Mouse (Mus musculus) mesoderm, embryonic 11.5 days (tissue): ENCODE data around the gene Dpp4.

Experiments
- DNase-seq: peaks from one replicate; pipeline ENCODE4 v3.0.0-alpha.2; 2012; ENCODE audit warnings: low read depth, low spot score

Gene Dpp4

DNA sequence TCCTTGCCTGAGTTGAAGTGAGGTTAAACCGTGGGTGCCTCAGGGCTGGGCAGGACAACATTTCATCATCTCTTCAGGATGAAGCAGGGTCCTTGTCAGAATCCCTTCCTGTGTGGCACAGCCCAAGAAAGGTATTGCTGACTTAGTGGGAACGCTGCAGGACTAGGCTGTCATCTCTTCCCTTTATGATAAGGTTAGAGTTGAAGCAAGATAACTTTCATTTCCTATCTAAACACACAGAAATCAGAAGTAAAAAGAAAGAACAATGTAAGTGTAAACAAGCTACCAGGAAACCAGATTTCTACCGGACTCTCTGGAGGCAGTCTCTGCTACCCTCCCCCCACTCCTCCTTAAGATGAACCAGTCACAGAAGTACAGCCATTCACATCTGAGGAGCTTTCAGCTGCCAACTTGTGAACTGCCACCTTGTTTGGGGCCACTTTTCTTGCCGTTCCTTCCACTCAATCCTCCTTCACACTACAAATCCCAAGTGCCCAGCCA is 3.3 kb downstream of the Dpp4 start:
- DNase-seq: no peak

DNA sequence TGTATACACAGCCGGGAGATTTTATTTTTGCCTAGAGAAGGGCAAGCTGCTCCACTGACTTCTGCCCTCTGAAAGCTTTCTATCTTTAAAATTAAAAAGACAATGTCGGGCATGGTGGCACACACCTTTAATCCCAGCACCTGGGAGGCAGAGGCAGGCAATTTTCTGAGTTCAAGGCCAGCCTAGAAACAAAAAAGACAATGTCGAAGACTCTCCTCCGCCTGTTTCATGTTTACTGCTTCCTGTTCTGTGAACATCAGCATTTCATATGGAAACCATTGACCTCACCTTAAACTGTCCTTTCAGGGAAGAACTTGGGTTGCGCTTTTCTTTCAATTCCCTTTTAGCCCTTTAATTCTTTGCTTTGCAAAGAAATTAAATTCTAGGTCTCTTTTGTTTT is 3.8 kb downstream of the Dpp4 start:
- no peak for DNase-seq

DNA sequence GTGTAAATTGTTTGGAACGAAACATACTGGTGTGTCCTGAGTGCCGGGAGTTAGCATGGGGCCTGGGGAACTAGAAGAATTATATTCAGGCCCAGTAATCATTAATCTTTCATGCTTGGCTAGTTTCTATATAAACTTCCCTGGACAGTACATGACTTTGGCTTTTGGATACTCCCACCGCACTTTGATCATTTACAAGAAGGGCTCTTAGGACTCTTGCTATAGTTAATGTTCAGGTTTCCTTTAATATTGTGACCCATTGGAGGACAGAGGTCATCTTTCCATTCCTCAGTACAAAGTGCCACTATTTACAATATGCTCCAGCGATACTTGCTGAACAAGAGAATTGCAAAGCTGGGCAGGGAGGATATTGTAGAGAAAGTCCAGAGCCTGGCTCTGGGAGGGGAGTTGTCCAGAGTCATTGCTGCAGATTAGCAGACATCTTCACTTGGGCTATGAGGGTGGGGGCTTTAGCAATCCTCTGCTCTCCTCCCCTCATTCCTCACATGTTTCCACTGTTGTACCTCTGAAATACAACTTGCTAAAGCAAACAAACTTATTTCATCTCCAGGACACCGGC is 8.4 kb downstream of the Dpp4 start:
- DNase-seq: no peak

DNA sequence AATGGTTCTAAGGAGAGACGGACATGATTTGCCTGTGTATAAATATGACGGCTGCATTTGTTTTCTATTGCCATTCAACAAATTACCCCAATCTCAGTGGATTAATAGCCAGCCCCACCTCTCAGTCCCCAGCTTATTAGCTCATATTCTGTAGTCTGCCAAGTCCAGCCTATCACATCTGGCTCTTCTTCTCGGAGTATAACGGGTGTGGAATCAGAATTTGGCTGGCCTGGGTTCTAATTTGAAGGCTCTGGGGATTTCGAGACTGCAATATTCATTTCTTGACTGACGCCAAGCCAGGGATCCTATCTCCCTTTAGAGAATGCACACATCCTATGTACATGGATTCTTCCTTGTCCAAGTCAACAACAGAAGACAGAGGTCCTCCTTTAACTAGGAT is 11.0 kb downstream of the Dpp4 start:
- DNase-seq: no peak

DNA sequence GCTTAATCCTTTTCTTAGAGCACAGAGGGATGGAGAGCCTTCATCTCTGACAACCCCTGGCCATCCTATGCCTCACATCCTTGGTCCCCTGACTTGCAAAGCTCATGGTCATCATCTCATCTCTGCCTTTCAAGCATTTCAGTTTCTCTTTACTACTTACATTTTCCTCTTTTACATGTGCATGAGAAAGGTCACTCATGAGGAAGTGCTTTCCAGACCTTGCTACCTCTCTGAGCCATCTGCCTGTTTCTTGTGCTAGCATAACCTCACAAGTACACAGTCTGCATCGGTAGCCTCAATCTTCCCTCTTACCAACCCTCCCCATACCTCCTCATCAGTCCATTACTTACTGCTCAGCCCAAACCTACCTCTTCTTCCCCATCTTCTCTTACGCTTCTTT is 12.2 kb downstream of the Dpp4 start:
- no peak for DNase-seq

DNA sequence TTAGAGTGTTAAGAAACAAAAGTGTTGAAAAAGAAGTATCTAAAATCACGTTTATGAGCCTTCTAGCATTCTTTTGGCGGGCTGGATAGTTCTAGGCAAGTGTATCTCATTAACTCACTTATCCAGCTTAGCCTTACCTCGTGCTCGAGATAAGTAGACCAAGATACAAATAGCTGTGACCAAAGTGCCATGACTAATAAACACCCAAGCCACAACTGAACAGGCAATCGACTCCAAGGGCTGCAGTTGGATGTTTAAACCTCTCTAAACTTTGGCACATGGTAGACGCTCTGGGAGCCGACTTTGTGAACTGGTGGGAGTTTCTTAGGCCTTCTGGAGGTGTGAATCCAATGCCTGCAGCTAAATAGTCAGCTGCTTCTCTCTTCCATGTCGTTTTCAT is 12.7 kb downstream of the Dpp4 start:
- DNase-seq: no peak

DNA sequence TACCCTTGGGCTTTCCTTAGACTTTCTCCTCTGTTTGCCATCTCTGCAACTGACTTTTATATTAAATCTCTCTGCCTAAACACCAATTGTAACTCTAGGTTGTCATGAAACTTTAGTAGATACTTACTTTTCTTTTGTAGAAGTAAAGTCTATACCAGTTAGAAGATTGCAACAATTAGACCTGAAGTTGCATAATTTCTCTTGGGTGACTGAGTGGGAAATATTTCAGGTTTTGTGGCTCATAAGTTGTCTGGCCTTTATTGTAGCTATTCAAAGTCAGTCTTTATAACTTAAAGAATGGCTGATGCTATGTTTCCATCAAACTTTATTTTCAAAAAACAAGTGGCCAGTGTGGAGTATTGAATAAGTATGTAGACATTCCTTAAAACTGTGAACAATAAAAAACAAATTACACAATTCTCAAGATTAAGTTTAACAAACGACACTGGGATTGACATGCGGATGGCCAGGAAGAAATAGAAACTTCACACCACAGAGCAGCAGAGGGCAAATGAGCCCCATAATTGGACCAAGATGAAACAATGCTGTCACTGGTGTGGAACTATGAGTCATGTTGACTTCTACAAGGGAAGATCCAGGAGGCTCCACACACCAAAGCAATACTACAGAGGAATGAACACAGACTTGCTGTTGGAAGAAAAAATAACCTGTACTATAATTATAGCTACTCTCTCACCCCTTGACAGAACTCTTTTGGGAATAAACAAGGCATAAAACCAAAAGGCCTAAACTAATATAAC is 13.7 kb downstream of the Dpp4 start:
- DNase-seq: no peak

DNA sequence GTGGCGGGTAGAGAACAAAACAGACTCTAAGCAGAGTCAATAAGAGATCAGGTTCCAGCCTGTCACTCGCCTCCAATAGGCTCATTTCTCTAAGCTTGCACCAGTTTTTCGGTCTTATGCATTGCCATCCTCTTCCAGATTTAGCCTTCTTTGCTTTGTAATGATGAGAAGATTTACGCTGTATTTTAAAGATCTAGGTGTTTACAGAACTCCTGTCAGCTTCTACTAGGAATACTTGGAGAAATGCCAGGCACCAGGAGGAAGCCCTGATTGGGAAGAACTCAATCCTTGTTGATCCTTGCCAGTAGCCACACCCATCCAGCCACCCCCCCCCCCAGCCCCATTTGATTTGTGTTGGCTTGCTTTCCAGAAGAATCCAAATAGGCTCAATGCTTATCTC is 14.4 kb downstream of the Dpp4 start:
- DNase-seq: no peak

DNA sequence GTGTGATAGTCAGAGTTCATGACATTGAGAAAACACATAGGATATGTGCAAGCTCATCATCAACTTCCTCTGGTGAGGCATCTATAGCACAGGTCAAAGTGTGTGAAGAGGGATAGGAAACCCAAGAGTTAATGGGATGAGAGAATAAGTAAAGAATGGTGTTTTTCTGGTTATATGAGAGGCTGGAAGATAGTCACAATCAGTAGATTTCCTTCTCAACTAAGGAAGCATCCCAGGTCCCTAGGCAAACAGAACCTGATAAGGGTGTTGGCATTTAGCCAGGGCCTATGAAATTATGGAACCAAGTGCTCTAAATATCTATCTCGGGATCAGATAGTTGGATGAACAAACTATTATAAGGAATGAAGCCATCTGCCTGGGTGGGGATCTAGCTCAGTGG is 15.2 kb downstream of the Dpp4 start:
- no peak for DNase-seq

DNA sequence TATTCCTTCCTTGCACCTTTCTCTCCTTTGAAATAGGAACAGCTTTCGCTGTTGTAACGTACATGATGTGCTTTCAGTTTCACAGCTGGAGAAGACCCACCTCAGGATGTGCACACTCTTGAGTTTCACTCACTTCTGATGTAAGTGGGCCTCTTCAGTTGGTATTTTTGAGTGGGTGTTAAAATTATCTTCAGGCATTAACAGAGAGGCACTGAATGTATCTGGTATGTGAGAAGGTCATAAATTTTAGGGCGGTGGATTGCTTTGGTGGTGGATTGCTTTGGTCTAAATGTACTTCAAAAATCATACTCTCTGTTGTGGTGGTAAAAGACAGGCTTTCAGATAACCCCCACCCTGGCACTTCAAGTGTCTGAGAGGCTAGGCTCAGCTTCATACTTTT is 17.2 kb downstream of the Dpp4 start:
- DNase-seq: no peak

DNA sequence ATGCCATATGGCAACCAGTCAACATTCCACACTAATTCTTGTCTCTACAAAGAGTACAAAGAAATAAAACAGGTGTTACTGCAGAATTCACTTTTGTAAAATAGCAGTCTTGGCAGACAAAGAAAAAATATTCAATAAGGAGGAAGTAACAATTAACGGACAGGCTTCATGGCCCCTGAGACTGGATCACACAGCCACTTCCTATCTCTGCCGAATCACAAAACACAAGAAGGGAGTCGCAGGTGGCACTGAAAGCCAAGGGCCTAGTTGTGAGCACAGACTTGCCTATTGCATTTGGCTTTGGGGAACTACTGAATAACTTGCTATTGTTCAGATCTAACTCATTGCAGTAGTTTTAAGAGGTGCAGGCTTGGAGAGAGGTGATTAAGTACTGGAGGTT is 19.9 kb downstream of the Dpp4 start:
- DNase-seq: no peak

DNA sequence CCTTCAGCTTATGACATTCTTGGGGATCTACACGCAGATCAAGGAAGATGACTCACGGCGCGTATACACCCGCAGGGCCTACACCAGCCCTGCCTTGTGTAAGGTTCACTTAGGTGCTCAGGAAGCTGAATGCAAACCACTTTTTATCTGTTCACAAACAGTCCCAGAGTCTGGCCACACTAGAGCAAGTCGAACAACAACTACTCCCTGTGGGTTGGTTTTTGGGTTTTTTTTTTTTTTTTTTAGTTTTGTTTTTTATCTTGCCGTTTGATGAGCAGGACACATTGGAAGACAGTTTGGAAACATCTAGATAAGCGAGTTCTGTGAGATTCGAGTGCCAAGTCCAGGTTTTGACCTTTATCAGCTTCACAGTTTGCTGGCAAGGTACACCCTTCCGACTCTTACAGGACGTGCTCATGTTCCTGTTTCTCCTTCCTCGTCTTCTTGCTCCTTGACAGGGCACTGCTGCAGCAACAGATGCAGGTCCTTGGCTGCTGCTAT is 21.0 kb downstream of the Dpp4 start:
- DNase-seq: no peak

DNA sequence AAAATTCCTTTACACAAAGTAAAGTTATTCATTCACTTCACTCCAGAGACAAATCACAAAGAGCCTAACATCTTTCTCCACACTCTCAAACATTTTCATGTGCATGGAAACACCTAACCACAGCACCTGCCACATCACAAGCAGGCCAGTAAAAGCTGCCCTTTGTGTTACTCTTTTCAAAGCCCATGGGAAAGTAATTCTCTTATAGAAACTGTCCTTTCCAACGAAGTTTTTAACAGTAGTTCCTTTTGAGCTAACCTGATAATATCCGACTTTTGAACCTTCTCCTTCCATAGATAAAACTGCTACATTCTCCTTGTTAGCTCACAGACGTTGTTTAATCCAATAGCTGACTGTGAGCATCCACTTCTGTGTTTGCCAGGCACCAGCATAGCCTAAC is 21.7 kb downstream of the Dpp4 start:
- DNase-seq: no peak

DNA sequence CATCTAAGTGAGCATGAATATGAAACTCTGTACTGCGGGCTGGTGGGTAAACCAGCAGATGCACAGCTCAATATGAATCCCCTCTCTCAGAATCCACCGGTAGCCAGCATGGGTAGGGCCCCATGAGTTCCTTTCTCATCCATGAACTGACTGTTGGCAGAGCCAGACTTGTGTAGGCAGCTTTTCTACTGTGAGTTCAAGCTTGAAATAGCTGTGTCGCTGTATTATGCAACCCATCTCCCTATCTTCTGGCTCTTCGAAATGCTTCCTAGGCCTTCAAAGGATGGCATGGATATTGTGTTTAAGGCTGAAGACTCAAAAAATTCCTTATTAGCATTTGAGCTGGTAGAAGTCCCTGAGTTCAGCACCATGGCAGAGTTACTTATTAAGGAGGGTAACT is 23.2 kb downstream of the Dpp4 start:
- no peak for DNase-seq

DNA sequence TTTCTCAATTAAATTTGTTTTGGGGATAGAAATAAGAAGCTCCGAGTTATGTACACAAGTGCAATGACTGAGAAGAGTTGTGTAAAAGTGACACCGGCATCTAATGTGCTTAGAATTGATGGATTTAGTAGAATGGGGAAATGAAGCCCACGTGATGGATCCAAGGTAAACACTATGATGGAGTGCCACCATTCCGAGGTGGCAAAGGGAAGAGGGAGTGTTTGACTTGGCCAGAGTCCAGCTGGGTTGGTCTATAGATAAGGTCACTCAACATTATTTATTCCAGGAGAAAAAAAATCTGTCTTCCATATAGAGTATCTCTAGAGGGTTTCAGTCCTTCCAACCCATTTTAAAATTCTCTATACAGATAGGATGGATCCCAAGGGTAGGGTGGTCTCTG is 28.8 kb downstream of the Dpp4 start:
- no peak for DNase-seq

DNA sequence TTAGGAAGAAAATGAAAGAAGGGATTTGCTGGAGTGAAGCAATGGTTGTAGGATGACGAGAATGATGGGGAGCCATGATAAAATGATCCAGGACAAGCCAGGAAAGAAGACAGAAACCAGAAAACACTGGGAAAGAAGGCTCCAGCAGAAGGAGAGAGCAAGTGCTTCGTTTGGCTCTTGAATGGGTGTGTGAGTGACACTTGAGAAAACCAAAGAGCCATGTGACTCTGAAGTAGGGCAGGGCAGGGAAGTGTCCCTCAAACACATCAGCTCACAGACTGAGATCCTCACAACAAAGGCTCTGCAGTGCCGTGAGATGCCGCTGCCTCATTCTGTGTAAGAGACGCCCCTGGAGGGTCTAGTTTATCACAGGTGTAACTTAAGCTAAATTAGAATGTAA is 29.6 kb downstream of the Dpp4 start:
- no peak for DNase-seq

DNA sequence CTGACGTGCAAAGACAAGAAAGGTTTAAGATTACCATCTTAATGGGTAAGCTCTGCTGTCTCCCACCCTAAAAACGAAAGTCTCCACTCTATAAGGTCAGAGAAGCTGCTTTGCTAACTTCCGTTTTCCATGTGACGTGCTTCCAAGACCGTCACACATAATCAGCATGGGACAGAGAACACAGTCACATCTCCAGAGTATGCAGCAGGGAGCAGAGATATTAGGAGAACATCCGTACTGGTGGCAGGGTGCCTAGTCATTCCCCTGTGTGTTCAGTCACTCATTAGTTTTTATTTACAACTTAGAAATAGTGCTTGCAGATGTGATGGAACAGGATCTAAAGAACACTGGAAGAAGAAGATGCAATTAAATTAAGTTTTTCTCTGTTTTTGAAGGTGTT is 30.3 kb downstream of the Dpp4 start:
- DNase-seq: no peak

DNA sequence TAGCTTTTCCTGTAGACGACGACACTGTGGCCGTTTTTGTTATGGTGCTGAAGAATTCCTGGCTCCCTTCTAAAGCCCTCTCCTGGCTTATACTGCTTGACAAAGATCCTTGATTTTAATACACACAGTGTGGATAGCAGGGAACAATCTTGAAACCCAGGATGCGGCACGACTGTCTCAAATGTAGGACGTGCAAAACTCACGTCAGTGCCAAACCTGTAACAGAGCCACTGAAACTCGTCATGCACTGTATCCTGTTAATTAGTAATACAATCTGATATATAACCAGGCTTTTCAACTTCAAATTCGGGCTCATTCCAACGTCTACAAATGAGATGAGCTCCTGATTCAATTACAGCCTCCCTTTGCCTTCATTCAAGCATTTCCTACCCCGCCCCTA is 38.3 kb downstream of the Dpp4 start:
- DNase-seq: no peak

DNA sequence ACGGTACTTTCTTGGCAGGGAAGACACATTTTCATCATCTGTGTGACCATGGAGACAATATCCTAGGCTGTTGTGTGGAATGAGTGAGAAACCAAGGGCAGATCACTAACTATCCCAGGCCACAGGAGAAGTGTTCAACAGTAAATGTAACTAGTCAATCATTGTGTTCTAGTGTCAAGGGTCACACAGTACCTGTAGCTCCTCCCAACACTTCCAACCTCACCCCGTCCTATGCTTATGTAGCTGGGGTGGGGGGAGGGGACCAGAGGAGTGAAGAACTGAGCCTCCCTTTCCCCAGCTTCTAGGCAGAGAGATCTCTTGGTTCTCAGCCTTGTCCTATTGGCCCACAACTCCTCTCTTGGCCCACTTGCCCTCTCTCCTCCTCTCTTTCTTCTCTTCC is 42.0 kb downstream of the Dpp4 start:
- DNase-seq: no peak

DNA sequence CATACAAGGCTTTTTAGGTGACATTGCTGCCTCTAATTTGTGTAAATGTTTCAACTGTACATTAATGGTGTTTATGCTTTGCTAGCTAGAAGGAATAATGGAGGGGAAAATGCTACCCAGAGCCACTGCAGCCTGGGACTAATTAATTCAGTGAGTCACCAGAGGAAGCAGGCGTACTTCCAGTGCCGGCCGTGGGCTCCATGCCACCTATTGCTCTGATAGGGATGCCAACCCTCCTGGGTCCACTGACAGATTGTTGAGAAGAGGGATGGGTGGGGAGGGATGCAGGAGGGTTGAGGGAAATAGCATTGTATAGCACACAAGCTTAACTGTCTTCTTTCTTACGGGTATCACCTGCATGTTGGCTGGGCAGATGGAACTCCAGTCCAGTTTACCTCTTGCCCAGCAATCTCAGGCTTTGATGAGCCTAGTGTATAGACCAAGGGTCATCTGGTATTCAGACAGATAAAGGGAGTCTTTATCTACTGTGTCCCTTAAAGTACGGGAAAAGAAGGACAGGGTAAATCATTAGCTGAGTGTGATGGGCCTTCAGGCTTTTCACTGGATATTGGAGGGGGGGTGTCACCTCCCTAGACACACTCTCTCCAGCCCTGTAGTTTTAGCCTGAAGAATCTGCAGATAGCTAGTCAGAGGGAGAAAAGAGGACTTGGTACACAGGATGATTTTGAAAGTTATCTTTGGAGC is 43.5 kb downstream of the Dpp4 start:
- DNase-seq: no peak

DNA sequence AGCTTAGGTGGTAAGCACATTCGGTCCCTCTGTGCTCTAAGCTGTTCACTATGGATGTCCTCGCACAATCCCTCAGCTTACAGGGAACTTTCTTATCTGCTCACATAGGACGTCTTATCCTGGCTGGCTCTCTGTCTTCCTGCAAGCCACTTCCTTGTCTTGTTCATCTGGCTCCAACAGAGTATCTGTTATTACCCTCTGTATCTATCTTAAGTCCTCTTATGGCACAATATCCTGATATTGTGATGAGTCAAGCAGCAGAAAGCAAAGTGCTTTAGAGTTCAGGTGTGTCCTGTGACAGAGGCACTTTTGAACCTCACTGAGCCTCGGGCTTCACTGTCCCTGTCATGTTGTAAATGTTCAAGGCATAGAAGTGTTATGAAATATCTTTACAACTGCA is 48.4 kb downstream of the Dpp4 start:
- DNase-seq: no peak

DNA sequence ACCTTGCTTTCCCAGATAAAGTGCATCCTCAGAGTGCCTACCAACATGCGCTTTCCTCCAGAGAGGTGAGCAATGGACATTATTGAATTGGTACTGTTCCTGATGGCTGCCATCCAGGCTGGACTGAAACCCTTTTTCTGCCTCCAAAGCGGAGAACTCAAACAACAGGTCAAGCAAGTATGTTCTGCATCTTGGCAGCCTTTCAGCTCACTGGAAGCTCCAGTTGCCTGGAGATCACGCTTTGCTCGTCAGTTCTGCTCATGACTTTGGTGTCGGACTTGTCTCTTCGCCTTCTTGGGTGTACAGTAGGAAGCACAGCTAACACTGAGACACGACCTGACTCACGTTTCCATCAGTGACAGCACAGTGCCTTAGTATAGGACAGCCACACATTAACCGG is 49.8 kb downstream of the Dpp4 start:
- no peak for DNase-seq

DNA sequence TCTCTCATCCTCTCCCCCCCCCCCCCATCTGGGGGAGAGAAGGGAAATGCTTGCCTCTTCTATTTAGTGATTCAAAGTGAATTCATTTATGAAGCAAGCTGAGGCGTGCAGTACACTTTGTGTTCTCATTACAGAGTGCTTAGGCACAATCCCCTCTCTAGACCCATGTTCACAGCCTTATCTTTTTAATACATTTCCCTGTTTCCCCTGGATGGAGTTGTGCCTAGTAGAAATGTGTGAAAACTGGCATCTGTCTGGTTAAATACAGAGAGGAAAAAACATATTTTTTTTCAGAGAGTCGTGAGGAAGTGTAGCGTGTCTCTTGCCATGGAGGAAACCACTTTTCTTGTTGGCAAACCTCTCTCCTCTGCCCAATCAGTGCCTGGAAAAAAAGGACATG is 50.5 kb downstream of the Dpp4 start:
- DNase-seq: no peak
